Mouse (Mus musculus) MEL (cell line): ENCODE results near the gene Hcrtr1. TPM values are rescaled to one million over a fixed set of nuclear protein-coding genes. Genes with fewer than 3 reads are reported as not detected.

Experiments used
- DNase-seq: peaks from one replicate; pipeline ENCODE4 v3.0.0; 2011; ENCODE audit warnings: low read depth, low spot score
- H3K27ac ChIP-seq: 2 replicates; pipeline ENCODE4 v1.5.1; 2012; ENCODE audit warnings: low read depth, mild to moderate bottlenecking, control low read depth, low read length, moderate library complexity; ENCODE audit not compliant: control insufficient read depth
- H3K27me3 ChIP-seq, 2 experiments: fragments of 150-350 bp in 1 of 2; sonication (generic) in 1 of 2; 2 replicates each; pipeline ENCODE4 v1.6.1; 2012; ENCODE audit warnings: low read length in 2 of 2, mild to moderate bottlenecking in 2 of 2, improper control_type of control experiment in 1 of 2, moderate library complexity in 1 of 2; ENCODE audit not compliant: insufficient read depth in 2 of 2, control insufficient read depth in 1 of 2
- H3K36me3 ChIP-seq, 2 experiments: 2 replicates each; pipeline ENCODE4 v1.6.1; 2012 to 2014; ENCODE audit warnings: low read length in 2 of 2, improper control_type of control experiment in 1 of 2, inconsistent platforms in 1 of 2, mild to moderate bottlenecking in 1 of 2; ENCODE audit not compliant: insufficient read depth in 2 of 2, control insufficient read depth in 1 of 2
- H3K4me1 ChIP-seq, 2 experiments: fragments of 150-350 bp in 1 of 2; sonication (generic) in 1 of 2; 2 replicates each; pipeline ENCODE4 v1.6.1; 2012; ENCODE audit warnings: low read length in 2 of 2, improper control_type of control experiment in 1 of 2, mild to moderate bottlenecking in 1 of 2; ENCODE audit not compliant: insufficient read depth in 2 of 2, control insufficient read depth in 1 of 2
- H3K4me3 ChIP-seq, 2 experiments: fragments of 150-350 bp in 1 of 2; sonication (generic) in 1 of 2; 2 replicates each; pipeline ENCODE4 v1.5.1; 2012; ENCODE audit warnings: low read depth in 2 of 2, low read length in 2 of 2, mild to moderate bottlenecking in 2 of 2, moderate library complexity in 2 of 2, control low read depth in 1 of 2, improper control_type of control experiment in 1 of 2; ENCODE audit not compliant: control insufficient read depth in 1 of 2, insufficient read depth in 1 of 2
- H3K79me2 ChIP-seq: 2 replicates; pipeline ENCODE4 v1.6.1; 2012; ENCODE audit warnings: mild to moderate bottlenecking, low read length, moderate library complexity; ENCODE audit not compliant: control insufficient read depth, poor library complexity, insufficient read depth
- H3K9ac ChIP-seq: 2 replicates; pipeline ENCODE4 v1.6.1; 2012; ENCODE audit warnings: low read depth, mild to moderate bottlenecking, control low read depth, low read length, moderate library complexity; ENCODE audit not compliant: control insufficient read depth, poor library complexity, severe bottlenecking
- H3K9me3 ChIP-seq: fragments of 150-350 bp; sonication (generic); replicated peaks from 2 replicates; pipeline ENCODE4 v1.6.1; 2012; ENCODE audit warnings: mild to moderate bottlenecking, low read length, improper control_type of control experiment, moderate library complexity; ENCODE audit not compliant: insufficient read depth
- CHD1 ChIP-seq: IDR thresholded peaks from 2 replicates; pipeline ENCODE4 v1.6.1; 2012; ENCODE audit warnings: low read depth, mild to moderate bottlenecking, inconsistent platforms, low read length, improper control_type of control experiment
- E2F4 ChIP-seq: IDR thresholded peaks from 2 replicates; pipeline ENCODE4 v1.6.1; 2011; ENCODE audit warnings: low read depth, low read length, improper control_type of control experiment, borderline replicate concordance
- EP300 ChIP-seq, 2 experiments: IDR thresholded peaks; 2 replicates each; pipeline ENCODE4 v1.6.1; 2011; ENCODE audit warnings: improper control_type of control experiment in 2 of 2, low read length in 2 of 2, low read depth in 1 of 2, mild to moderate bottlenecking in 1 of 2
- ETS1 ChIP-seq: IDR thresholded peaks from 2 replicates; pipeline ENCODE4 v1.6.1; 2012; ENCODE audit warnings: low read depth, mild to moderate bottlenecking, inconsistent platforms, low read length, improper control_type of control experiment, moderate library complexity
- GABPA ChIP-seq: IDR thresholded peaks from 2 replicates; pipeline ENCODE4 v1.6.1; 2012; ENCODE audit warnings: low read depth, mild to moderate bottlenecking, inconsistent platforms, low read length, improper control_type of control experiment, moderate library complexity
- JUND ChIP-seq: IDR thresholded peaks from 2 replicates; pipeline ENCODE4 v1.6.1; 2011; ENCODE audit warnings: low read depth, mild to moderate bottlenecking, improper control_type of control experiment, low read length
- KAT2A ChIP-seq: conservative IDR thresholded peaks from 2 replicates; pipeline ENCODE4 v1.6.1; 2012; ENCODE audit warnings: low read depth, low read length, improper control_type of control experiment, inconsistent platforms
- MAFK ChIP-seq: IDR thresholded peaks from 2 replicates; pipeline ENCODE4 v1.6.1; 2011; ENCODE audit warnings: low read depth, mild to moderate bottlenecking, low read length, improper control_type of control experiment, borderline replicate concordance
- MAX ChIP-seq: IDR thresholded peaks from 2 replicates; pipeline ENCODE4 v1.6.1; 2011; ENCODE audit warnings: low read length, improper control_type of control experiment
- MXI1 ChIP-seq: IDR thresholded peaks from 2 replicates; pipeline ENCODE4 v1.6.1; 2011; ENCODE audit warnings: mild to moderate bottlenecking, low read depth, low read length, improper control_type of control experiment
- MYC ChIP-seq: IDR thresholded peaks from 2 replicates; pipeline ENCODE4 v1.6.1; 2011; ENCODE audit warnings: low read depth, mild to moderate bottlenecking, low read length, improper control_type of control experiment, moderate library complexity
- NELFE ChIP-seq: IDR thresholded peaks from 2 replicates; pipeline ENCODE4 v1.6.1; 2011; ENCODE audit warnings: low read depth, low read length, improper control_type of control experiment
- NRF1 ChIP-seq: IDR thresholded peaks from 2 replicates; pipeline ENCODE4 v1.6.1; 2014; ENCODE audit warnings: low read depth, mild to moderate bottlenecking, inconsistent platforms, low read length, improper control_type of control experiment, moderate library complexity; ENCODE audit not compliant: poor library complexity, insufficient read depth, severe bottlenecking
- POLR2AphosphoS2 ChIP-seq: IDR thresholded peaks from 2 replicates; pipeline ENCODE4 v1.6.1; 2011; ENCODE audit warnings: low read length, improper control_type of control experiment
- POLR2AphosphoS5 ChIP-seq: IDR thresholded peaks from 2 replicates; pipeline ENCODE4 v1.6.1; 2012; ENCODE audit warnings: low read depth, borderline replicate concordance, mild to moderate bottlenecking, inconsistent platforms, low read length, moderate library complexity, mixed read lengths
- RAD21 ChIP-seq: IDR thresholded peaks from 2 replicates; pipeline ENCODE4 v1.6.1; 2011; ENCODE audit warnings: mild to moderate bottlenecking, low read depth, low read length, improper control_type of control experiment
- RCOR1 ChIP-seq: IDR thresholded peaks from 2 replicates; pipeline ENCODE4 v1.6.1; 2012; ENCODE audit warnings: low read depth, mild to moderate bottlenecking, inconsistent platforms, low read length, improper control_type of control experiment
- SMC3 ChIP-seq: IDR thresholded peaks from 2 replicates; pipeline ENCODE4 v1.6.1; 2011; ENCODE audit warnings: low read depth, low read length, improper control_type of control experiment
- TAL1 ChIP-seq: IDR thresholded peaks from 2 replicates; pipeline ENCODE4 v1.6.1; 2012; ENCODE audit warnings: mild to moderate bottlenecking, inconsistent platforms, low read length, moderate library complexity, mixed read lengths
- TBP ChIP-seq: IDR thresholded peaks from 2 replicates; pipeline ENCODE4 v1.8.0; 2011; ENCODE audit warnings: low read depth, low read length, improper control_type of control experiment
- TCF12 ChIP-seq: IDR thresholded peaks from 2 replicates; pipeline ENCODE4 v1.6.1; 2014; ENCODE audit warnings: low read depth, mild to moderate bottlenecking, inconsistent platforms, low read length, improper control_type of control experiment, moderate library complexity
- UBTF ChIP-seq: IDR thresholded peaks from 2 replicates; pipeline ENCODE4 v1.6.1; 2012; ENCODE audit warnings: low read depth, mild to moderate bottlenecking, inconsistent platforms, low read length, improper control_type of control experiment, moderate library complexity, borderline replicate concordance; ENCODE audit not compliant: insufficient read depth
- USF1 ChIP-seq: IDR thresholded peaks from 2 replicates; pipeline ENCODE4 v1.6.1; 2014; ENCODE audit warnings: low read depth, mild to moderate bottlenecking, inconsistent platforms, low read length, improper control_type of control experiment, moderate library complexity
- USF2 ChIP-seq, 2 experiments: IDR thresholded peaks; 2 replicates each; pipeline ENCODE4 v1.6.1; 2011 to 2012; ENCODE audit warnings: improper control_type of control experiment in 2 of 2, low read length in 2 of 2, borderline replicate concordance in 1 of 2, inconsistent platforms in 1 of 2, low read depth in 1 of 2, mild to moderate bottlenecking in 1 of 2; ENCODE audit not compliant: insufficient read depth in 1 of 2
- ZKSCAN1 ChIP-seq: IDR thresholded peaks from 2 replicates; pipeline ENCODE4 v1.6.1; 2012; ENCODE audit warnings: low read depth, mild to moderate bottlenecking, inconsistent platforms, low read length, improper control_type of control experiment, moderate library complexity
- ZMIZ1 ChIP-seq: IDR thresholded peaks from 2 replicates; pipeline ENCODE4 v1.6.1; 2012; ENCODE audit warnings: low read depth, mild to moderate bottlenecking, inconsistent platforms, low read length, improper control_type of control experiment, moderate library complexity
- ZNF384 ChIP-seq: IDR thresholded peaks from 2 replicates; pipeline ENCODE4 v1.6.1; 2012; ENCODE audit warnings: low read depth, mild to moderate bottlenecking, inconsistent platforms, low read length, improper control_type of control experiment
- polyA plus RNA-seq, 2 experiments: library from polyadenylated mRNA; stranded (reverse) in 1 of 2; unstranded in 1 of 2; fragments of >175 nt in 1 of 2; fragments of >200 nt in 1 of 2; gene quantifications; 2 replicates each; pipeline versions ENCODE4 v1.2.1 to v1.2.4; 2012; ENCODE audit warnings: low replicate concordance in 2 of 2, low read depth in 1 of 2; ENCODE audit not compliant: insufficient read length in 2 of 2, insufficient read depth in 1 of 2, missing spikeins in 1 of 2
- total RNA-seq: library from RNA; depleted of rRNA; stranded (reverse); fragments of 300-350 nt; gene quantifications from 2 replicates; pipeline ENCODE4 v1.2.3, GENCODE M21; 2012

The Hcrtr1 gene
- total and polyA plus RNA-seq, 3 experiments: not detected

DNA sequence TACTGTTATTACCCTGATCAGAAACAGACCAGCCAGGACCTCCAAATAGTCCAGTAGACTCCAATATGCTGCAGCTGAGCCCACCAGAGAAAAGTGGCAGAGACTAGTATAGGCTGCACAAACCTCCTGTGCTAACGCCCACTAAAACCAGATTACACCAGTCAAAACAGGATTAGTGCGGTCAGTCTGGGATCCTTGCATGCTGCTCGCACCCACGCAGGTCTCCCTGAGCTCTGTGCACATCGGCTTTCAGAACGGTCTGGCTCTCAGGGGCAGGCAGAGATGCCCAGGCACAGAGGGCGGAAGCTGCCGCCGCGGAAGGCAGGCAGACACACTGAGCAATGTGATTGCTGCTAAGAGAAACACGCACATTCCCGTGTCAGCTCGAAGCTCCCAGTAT is 43.9 kb upstream of the Hcrtr1 start:
- H3K79me2 ChIP-seq: no peaks in the 10 kb centered on the region
- peaks cover 0 to 11% of the 10 kb centered on the region in 2 experiments; a peak in 2 of 4 replicates for H3K36me3 ChIP-seq
- no peak overlapping the region for H3K9ac ChIP-seq
- no peaks in the 10 kb centered on the region for H3K27me3 ChIP-seq
- H3K27ac ChIP-seq: no peak overlapping the region
- H3K4me1 ChIP-seq: peaks cover 9 to 13% of the 10 kb centered on the region in 2 experiments
- no peak for TF ChIP-seq ETS1
- TF ChIP-seq CHD1: no peak
- no peak for TF ChIP-seq USF1
- no peak for TF ChIP-seq ZMIZ1
- TF ChIP-seq MYC: no peak
- TF ChIP-seq KAT2A: no peak
- no peak for TF ChIP-seq POLR2AphosphoS2
- TF ChIP-seq EP300 (IDR thresholded peaks at IDR 0.05; ENCODE audit: low read depth in 1 of 2, low read length in 2 of 2): no peak
- no peak for TF ChIP-seq MXI1
- TF ChIP-seq JUND: no peak
- no peak for TF ChIP-seq POLR2AphosphoS5
- TF ChIP-seq MAFK: no peak
- TF ChIP-seq NRF1: no peak
- TF ChIP-seq E2F4: no peak
- no peak for TF ChIP-seq ZNF384
- no peak for TF ChIP-seq UBTF
- no peak for TF ChIP-seq RCOR1
- TF ChIP-seq TAL1: no peak
- TF ChIP-seq TCF12: no peak
- TF ChIP-seq ZKSCAN1: no peak
- TF ChIP-seq, all 39 proteins: peak for 0
- Histone ChIP-seq H3K9me3 (no peaks in the 10 kb centered on the region), H3K4me3 (no peak overlapping the region)
- DNase-seq: no peak

DNA sequence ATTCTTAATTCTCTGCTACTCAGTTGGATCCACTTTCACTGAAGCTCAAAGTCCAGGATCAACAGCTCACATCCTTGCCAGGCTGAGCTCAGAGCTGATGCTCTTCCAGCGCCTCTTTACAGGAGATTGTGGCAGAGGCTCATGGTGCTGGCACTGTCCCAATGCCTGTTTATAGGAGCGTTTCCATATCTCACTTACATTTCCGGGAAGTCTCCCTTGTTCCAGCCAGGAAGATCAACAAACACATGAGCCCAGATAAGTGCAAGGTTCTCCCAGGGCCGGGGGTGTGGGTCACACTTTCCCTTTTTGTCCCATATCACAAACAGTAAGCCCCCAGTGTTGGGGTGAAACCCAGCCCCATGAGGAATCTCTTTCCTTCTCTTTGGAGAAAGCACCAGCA is 42.7 kb upstream of the Hcrtr1 start:
- peaks cover 5 to 14% of the 10 kb centered on the region in 2 experiments for H3K4me1 ChIP-seq

More for the DNA sequence above, 42.7 kb upstream of the Hcrtr1 start:
- H3K79me2 ChIP-seq: no peaks in the 10 kb centered on the region
- TF ChIP-seq SMC3 (no peak), GABPA (no peak), MYC (no peak), RAD21 (no peak), JUND (no peak), POLR2AphosphoS5 (no peak), TBP (no peak), MAX (no peak), ZNF384 (no peak), CHD1 (no peak), MXI1 (no peak), NRF1 (no peak), USF2 (IDR thresholded peaks at IDR 0.05; ENCODE audit: borderline replicate concordance in 1 of 2, insufficient read depth in 1 of 2, low read depth in 1 of 2, low read length in 2 of 2) (no peak), RCOR1 (no peak), NELFE (no peak), KAT2A (no peak), EP300 (IDR thresholded peaks at IDR 0.05; ENCODE audit: low read depth in 1 of 2, low read length in 2 of 2) (no peak)
- H3K27ac ChIP-seq: no peak overlapping the region
- no peaks in the 10 kb centered on the region for H3K27me3 ChIP-seq
- H3K9ac ChIP-seq: no peak overlapping the region
- peaks cover 0 to 5% of the 10 kb centered on the region in 2 experiments; a peak in 2 of 4 replicates for H3K36me3 ChIP-seq
- H3K4me3 ChIP-seq: no peak overlapping the region
- H3K9me3 ChIP-seq: no peaks in the 10 kb centered on the region
- no peak for DNase-seq
